21 mouse cellular contexts compared by ENCODE assay signal in genomic region chr6:92440251-92440650, GRCm38 (mm10).
"Had no signal": no experiment of that assay in that cellular context is flagged by ENCODE, and none has a peak within 500 bp of the region (broad histone marks: within the 10 kb centered on the region; RNA-seq: fewer than 3 reads in every experiment).

No protein-coding gene starts in this region.

- H3K9ac ChIP-seq: limb, embryonic 13.5 days; liver, embryonic 12.5 days; liver, embryonic 15.5 days; lung, embryonic 15.5 days; neural tube, embryonic 13.5 days had no signal

- H3K4me1 ChIP-seq: limb, embryonic 13.5 days; liver, embryonic 12.5 days; liver, embryonic 15.5 days; lung, embryonic 15.5 days had no signal

- H3K27ac ChIP-seq: kidney, postnatal 0 days; layer of hippocampus, adult 2 months; limb, embryonic 10.5 days; limb, embryonic 13.5 days; liver, embryonic 12.5 days; liver, embryonic 15.5 days; lung, embryonic 15.5 days; macrophage; neural tube, embryonic 13.5 days; stomach, postnatal 0 days had no signal

- H3K4me2 ChIP-seq: limb, embryonic 13.5 days; liver, embryonic 12.5 days; liver, embryonic 15.5 days; lung, embryonic 15.5 days; neural tube, embryonic 13.5 days had no signal

- DNase-seq: kidney, adult 2 months; kidney, postnatal 25 days; layer of hippocampus, adult 9-11 months; liver; lung, adult 18-20 months; right cerebral cortex, adult 18-20 months; right cerebral cortex, postnatal 14 days; right cerebral cortex, postnatal 4 days; thymus, adult 2 months; thymus, postnatal 14 days; thymus, postnatal 4 days had no signal

- ATAC-seq: liver, embryonic 12.5 days had no signal

- H3K4me3 ChIP-seq: layer of hippocampus, adult 2 months; limb, embryonic 10.5 days; limb, embryonic 13.5 days; liver, embryonic 12.5 days; liver, embryonic 15.5 days; lung, embryonic 15.5 days; neural tube, embryonic 13.5 days had no signal

- H3K27me3 ChIP-seq: limb, embryonic 13.5 days; liver, embryonic 12.5 days; liver, embryonic 15.5 days; lung, embryonic 15.5 days; neural tube, embryonic 13.5 days had no signal

- H3K36me3 ChIP-seq: limb, embryonic 10.5 days; limb, embryonic 13.5 days; liver, embryonic 12.5 days; liver, embryonic 15.5 days; lung, embryonic 15.5 days; neural tube, embryonic 13.5 days had no signal

- H3K9me3 ChIP-seq: limb, embryonic 10.5 days; limb, embryonic 13.5 days; liver, embryonic 12.5 days; liver, embryonic 15.5 days; lung, embryonic 15.5 days; neural tube, embryonic 13.5 days had no signal
